Mouse (Mus musculus) midbrain, embryonic 10.5 days (tissue): ENCODE results near the gene Ehd3. TPM values are rescaled to one million over a fixed set of nuclear protein-coding genes. Genes with fewer than 3 reads are reported as not detected.
A peak's percentile ranks its signal among the peaks of the same experiment; 100 is the strongest.

Source experiments
- DNase-seq: peaks from one replicate; pipeline ENCODE4 v3.0.0-alpha.2; 2017; ENCODE audit warnings: low spot score
- H3K27ac ChIP-seq: fragments of 300-500 bp; sonication (generic); replicated peaks from 2 replicates; pipeline ENCODE4 v1.5.1; 2016; ENCODE audit warnings: mild to moderate bottlenecking
- H3K27me3 ChIP-seq: fragments of 300-500 bp; sonication (generic); 2 replicates; pipeline ENCODE4 v1.6.1; 2016; ENCODE audit warnings: low read depth, mild to moderate bottlenecking; ENCODE audit not compliant: poor library complexity, severe bottlenecking
- H3K36me3 ChIP-seq: fragments of 300-500 bp; sonication (generic); 2 replicates; pipeline ENCODE4 v1.6.1; 2016; ENCODE audit warnings: mild to moderate bottlenecking, moderate library complexity
- H3K4me1 ChIP-seq: fragments of 300-500 bp; sonication (generic); 2 replicates; pipeline ENCODE4 v1.6.1; 2016
- H3K4me3 ChIP-seq: fragments of 300-500 bp; sonication (generic); 2 replicates; pipeline ENCODE4 v1.5.1; 2016; ENCODE audit warnings: mild to moderate bottlenecking, moderate library complexity
- H3K9me3 ChIP-seq: fragments of 300-500 bp; sonication (generic); replicated peaks from 2 replicates; pipeline ENCODE4 v1.6.1; 2016; ENCODE audit warnings: mild to moderate bottlenecking
- WGBS: fragments of 180-500 bp; shearing (Covaris S2); methylation state at CpG from one replicate; pipeline ENCODE4 v1.1.7; 2016; 5-methylcytosine and 5-hydroxymethylcytosine counted together
- polyA plus RNA-seq: library from polyadenylated mRNA; unstranded; fragments of >200 nt; fragmentation: Nextera tagmentation; extraction: Ambion mirVana; gene quantifications from 2 replicates; pipeline ENCODE4 v1.2.1, GENCODE M21; 2016

The Ehd3 gene
- polyA plus RNA-seq, 1 experiment from 2014 or later = 9.8 TPM

DNA sequence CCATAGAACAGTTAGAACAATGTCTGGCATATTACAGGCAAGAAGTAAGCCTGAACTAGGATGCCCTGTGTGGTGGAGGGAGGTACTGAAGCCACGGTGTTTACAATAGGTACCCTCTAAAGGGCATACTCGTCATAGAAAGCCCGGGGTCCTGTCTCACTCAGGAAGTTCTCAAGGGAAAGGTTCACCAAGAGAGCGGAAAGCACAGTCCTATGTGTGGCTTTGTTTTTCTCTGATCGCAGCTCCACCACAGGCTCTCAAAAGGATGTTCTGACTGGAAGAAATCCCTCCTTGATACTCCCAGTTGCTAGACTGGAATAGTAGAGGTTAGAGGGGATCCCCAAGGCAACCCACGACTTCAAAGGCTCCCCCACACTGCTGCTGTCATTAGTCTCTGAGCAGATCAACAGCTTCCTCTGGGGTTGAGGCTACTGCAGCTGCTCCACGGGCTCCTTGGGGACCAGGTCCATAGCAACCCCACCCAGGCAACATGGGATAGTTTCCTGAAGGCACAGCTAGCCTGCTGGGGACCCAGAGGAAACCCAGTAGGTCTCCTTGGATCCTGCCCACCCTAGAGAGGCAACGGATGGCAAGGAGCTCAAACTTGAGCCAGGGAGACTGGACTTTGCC is 9.2 kb downstream of the Ehd3 start:
- no peaks in the 10 kb centered on the region for H3K36me3 ChIP-seq
- H3K27me3 ChIP-seq = no peaks in the 10 kb centered on the region
- H3K9me3 ChIP-seq = no peaks in the 10 kb centered on the region
- no peak for DNase-seq
- H3K4me1 ChIP-seq = peaks cover 8% of the 10 kb centered on the region; the same call in 1 of the 2 replicates
- no peak overlapping the region for H3K27ac ChIP-seq
- H3K4me3 ChIP-seq = no peak overlapping the region
- WGBS = 82% methylated on average over 8 of the region's 8 CpGs

DNA sequence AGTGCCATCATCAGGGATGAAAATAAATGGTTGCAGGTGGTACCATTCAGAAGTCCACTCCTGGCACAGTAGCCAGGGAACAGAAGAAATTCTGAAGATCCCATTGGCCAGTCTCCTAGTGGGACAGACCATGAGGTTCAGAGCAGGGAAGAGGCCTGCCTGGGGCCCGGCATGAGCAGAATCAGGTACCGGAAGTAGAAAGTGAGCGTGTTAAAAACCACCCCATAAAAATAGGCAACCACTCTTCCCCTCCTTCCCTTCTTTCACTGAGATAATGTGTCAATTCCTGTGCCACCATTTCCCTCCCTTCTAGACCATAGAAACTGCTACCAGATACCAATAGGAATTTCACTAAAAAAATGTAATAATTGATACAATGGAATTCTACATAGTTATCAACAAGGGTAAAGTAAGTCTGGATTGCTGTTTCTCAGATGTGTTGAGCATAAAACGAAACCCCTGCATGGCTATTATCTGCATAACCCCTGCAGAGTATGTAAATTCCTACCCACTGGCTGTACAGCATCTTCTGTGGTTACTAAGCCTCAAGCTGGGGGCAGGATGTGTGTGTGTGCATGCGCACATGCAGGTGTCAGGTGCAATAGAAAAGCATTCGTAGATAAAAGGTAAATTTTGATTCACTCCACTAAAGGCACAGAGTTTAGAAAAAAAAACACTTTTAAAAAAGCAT is 10.7 kb downstream of the Ehd3 start:
- WGBS = 88% methylated on average over 6 of the region's 6 CpGs
- peaks cover 8% of the 10 kb centered on the region; the same call in 1 of the 2 replicates for H3K4me1 ChIP-seq
- H3K9me3 ChIP-seq = no peaks in the 10 kb centered on the region
- H3K36me3 ChIP-seq = no peaks in the 10 kb centered on the region
- no peak for DNase-seq
- H3K27ac ChIP-seq = no peak overlapping the region
- no peaks in the 10 kb centered on the region for H3K27me3 ChIP-seq
- no peak overlapping the region for H3K4me3 ChIP-seq

DNA sequence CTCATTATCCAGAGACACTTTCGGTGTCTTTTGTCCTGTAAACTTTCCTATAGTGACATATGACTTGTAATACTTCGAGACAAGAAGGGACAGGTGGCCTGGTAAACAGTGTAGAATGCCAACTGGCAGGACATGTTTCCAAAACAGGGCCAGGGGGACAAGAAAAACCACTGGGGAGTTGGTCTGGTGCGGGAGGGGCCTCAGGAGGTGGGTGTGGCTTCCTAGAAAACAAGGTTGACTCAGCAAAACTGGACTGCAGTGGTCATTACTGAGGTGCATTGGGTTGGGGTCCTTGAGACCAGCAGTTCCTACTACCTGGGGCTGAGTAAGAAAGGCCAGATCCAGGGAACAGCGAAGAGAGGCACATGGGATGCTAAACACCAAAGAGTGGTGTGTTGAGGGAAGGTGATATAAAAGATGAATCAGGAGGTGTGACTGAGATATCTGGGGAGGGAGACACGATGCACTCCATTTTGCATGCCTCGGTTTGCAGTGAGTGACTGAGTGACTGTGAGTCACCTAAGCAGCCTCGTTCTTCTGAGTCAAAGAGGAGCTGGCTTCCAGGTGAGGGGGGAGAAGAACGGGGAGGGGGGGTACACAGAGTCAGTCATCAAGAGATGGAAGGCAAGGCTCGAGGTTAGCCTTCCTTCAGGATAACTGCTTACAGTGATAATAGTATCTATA is 13.9 kb downstream of the Ehd3 start:
- Histone ChIP-seq H3K27me3 (no peaks in the 10 kb centered on the region), H3K4me1 (0 out of 2 replicates have a peak, but pooled peaks cover 3% of the 10 kb centered on the region), H3K27ac (no peak overlapping the region), H3K9me3 (no peaks in the 10 kb centered on the region), H3K36me3 (no peaks in the 10 kb centered on the region), H3K4me3 (no peak overlapping the region)
- DNase-seq = no peak
- WGBS = 86% methylated on average over 9 of the region's 9 CpGs

DNA sequence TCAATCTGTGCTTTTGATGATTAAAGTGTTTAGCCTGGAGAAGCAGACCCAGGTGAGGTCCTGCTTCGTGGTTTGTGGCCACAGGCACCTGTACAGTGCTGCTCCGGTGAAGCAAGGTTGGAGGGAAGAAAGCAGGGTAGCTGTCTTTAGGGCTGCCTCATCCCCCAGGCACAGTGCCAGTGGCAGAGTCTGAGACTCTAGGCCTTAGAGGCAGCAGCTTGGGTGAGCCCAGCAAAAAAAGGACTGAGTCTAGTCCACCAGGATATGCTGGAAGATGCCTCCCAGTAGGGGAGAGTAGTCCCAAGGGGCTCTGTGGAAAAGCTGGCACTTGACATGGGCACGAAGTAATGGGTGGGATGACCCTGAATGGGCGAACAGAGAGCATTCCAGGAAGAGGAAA is 15.0 kb downstream of the Ehd3 start:
- Histone ChIP-seq H3K4me1 (peaks cover 7% of the 10 kb centered on the region; the same call in 1 of the 2 replicates), H3K27me3 (no peaks in the 10 kb centered on the region), H3K4me3 (no peak overlapping the region), H3K36me3 (no peaks in the 10 kb centered on the region), H3K27ac (no peak overlapping the region), H3K9me3 (no peaks in the 10 kb centered on the region)
- 83% methylated on average over 4 of the region's 4 CpGs for whole genome bisulfite sequencing
- no peak for DNase-seq

DNA sequence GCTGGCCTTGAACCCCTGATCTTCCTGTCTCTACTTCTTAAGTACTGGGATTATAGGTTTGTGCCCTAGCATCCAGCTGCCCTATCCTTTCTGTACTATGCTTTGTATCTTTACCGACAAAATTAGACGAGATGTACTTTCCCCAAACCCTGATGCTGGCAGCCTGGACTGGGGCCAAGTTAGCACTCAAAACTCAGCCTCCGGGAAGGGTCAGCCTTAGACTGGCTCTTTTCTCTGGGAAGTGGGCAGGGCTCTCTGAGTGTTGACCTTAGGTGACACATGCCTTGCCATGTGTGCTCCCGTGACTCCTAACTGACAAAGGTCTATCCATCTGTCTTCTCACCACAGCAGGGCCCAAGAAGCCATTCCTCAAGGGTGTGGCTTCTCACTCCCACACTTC is 16.8 kb downstream of the Ehd3 start:
- H3K27me3 ChIP-seq = no peaks in the 10 kb centered on the region
- H3K36me3 ChIP-seq = no peaks in the 10 kb centered on the region
- H3K4me1 ChIP-seq = peaks cover 7% of the 10 kb centered on the region; the same call in 1 of the 2 replicates
- no peak overlapping the region for H3K27ac ChIP-seq
- DNase-seq = no peak
- no peaks in the 10 kb centered on the region for H3K9me3 ChIP-seq
- H3K4me3 ChIP-seq = no peak overlapping the region
- 89% methylated on average over 4 of the region's 4 CpGs for WGBS

DNA sequence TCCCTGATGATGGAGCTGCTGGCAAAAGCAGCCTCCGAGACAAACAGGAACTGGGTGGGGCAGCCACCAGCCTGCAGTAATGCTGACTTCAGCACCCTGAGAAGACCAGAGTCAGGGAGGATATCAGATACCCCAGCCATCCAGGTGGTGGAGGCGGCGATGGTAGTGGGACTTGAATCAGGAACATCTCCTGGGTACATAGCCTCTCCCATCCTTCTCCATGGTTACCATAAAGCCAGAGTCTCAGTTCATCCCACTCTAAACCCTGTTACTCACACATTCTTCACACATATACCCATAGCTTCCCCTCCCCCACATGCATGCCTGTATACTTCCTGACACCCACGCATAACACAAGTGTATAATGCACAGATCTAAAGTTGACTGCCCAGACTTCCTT is 18.3 kb downstream of the Ehd3 start:
- Histone ChIP-seq H3K4me1 (peaks cover 7% of the 10 kb centered on the region; the same call in 1 of the 2 replicates), H3K27ac (no peak overlapping the region), H3K9me3 (no peaks in the 10 kb centered on the region), H3K27me3 (no peaks in the 10 kb centered on the region), H3K4me3 (no peak overlapping the region), H3K36me3 (peaks cover 7% of the 10 kb centered on the region)
- 91% methylated on average over 4 of the region's 4 CpGs for WGBS
- no peak for DNase-seq

DNA sequence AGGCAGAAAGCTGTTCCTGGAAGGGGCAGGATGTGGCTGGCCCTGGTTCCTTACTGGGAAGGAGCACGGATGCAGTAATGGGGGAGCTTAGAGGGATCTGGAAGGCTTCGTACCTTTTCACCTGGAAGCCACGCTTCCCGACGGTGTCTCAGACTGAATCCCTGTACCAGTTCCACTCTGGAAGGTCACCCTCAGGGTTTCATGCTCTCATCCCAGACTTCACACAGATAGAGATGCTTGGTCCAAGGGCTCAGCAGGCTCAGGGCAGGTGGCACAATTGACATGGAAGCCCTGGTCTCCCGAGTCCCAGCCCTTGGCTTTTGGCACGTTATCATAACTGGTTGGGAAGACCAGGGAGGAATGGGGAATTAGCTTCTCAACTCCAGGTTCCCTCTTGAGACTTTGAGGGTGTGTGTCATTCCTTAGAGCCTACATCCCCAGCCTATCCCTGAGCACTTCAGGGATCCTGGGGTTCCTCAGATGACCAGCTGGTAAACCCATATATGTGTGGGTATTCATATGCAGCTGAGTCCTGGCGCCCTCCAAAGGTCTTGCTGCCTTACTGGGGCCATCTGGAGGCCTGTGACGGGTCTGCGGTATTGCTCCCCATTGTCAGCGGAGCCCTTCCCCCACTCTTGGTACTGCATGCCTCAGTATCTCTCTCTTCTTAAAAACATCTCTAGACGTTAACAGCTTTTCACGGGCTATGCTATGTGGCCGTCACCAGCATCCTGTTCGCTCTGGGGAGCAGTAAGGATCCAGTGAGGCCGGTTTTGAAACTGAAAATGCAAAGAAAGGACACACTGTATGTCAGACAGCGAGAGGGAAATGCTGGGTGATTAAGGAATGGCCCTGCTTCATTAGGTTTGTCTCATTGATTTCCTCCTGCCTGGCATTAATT is 19.4 kb downstream of the Ehd3 start:
- 74% methylated on average over 17 of the region's 17 CpGs for WGBS
- no peak for DNase-seq

DNA sequence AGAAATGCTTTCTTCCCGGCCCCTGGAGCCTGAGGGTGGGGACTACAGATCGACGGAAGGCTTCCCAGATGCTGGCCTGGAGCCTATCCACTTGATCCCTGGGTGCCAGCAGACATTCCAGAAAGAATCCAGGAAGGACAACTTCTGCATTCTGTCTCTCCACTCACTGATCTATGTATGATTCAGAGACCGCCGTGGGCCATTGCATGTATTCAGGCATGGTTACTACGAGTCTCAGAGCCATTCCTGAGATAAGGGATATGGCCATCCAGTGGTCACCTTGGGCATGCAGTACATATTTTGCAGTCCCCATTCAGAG is 20.0 kb downstream of the Ehd3 start:
- WGBS = 82% methylated on average over 6 of the region's 6 CpGs
- no peak for DNase-seq

More for the DNA sequence above, 19.4 kb downstream of the Ehd3 start:
- no peaks in the 10 kb centered on the region for H3K9me3 ChIP-seq
- peaks cover 7% of the 10 kb centered on the region; the same call in 1 of the 2 replicates for H3K4me1 ChIP-seq
- no peak overlapping the region for H3K4me3 ChIP-seq
- no peaks in the 10 kb centered on the region for H3K27me3 ChIP-seq
- H3K36me3 ChIP-seq = peaks cover 19% of the 10 kb centered on the region
- peak overlapping the region; percentile 13; the same call in 1 of the 2 replicates for H3K27ac ChIP-seq

DNA sequence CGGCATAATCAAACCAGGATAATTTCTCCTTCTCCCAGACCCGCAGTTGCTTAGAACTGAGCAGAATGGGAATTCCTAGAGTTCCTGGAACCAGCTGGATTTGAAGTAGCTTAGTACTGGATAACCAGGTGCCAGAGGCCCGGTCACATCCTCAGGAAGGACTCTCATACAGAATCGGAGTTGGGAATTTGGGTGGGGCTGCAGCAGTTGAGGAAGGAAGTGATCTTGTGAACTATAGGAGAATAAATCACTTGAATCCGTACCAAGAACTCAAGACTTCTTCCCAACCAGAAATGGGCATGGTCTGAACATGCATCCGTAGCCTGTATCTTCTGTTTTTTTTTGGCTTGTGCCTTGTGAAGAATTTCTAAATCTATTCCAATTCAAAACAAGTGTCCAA is 22.2 kb downstream of the Ehd3 start:
- 89% methylated on average over 6 of the region's 6 CpGs for WGBS
- Histone ChIP-seq H3K27ac (no peak overlapping the region), H3K9me3 (no peaks in the 10 kb centered on the region), H3K4me3 (no peak overlapping the region), H3K4me1 (peaks cover 7% of the 10 kb centered on the region; the same call in 1 of the 2 replicates), H3K36me3 (peaks cover 37% of the 10 kb centered on the region), H3K27me3 (no peaks in the 10 kb centered on the region)
- no peak for DNase-seq

More for the DNA sequence above, 20.0 kb downstream of the Ehd3 start:
- H3K9me3 ChIP-seq = no peaks in the 10 kb centered on the region
- H3K36me3 ChIP-seq = peaks cover 24% of the 10 kb centered on the region
- H3K4me3 ChIP-seq = no peak overlapping the region
- no peaks in the 10 kb centered on the region for H3K27me3 ChIP-seq
- peaks cover 7% of the 10 kb centered on the region; the same call in 1 of the 2 replicates for H3K4me1 ChIP-seq
- H3K27ac ChIP-seq = 0 out of 2 replicates have a peak overlapping the region, but pooled peaks have one; percentile 13

DNA sequence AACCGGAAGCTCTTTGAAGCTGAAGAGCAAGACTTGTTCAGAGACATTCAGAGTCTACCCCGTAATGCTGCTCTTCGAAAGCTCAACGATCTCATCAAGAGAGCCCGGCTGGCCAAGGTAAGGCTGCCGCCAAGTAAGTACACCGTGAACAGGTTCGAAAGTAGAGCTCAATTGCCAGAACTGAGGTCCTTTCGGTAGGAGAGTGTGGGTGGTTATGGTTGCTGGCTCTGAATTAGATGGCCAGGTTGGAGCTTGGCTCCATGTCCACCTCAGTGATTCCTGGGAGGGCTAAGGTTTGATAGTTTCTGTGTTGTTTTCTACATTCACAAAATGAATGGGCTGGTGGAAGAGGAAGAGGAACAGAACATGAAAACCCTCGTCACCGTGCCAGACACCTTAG is 23.5 kb downstream of the Ehd3 start:
- no peak overlapping the region for H3K4me3 ChIP-seq
- H3K36me3 ChIP-seq = peaks cover 42% of the 10 kb centered on the region
- H3K9me3 ChIP-seq = no peaks in the 10 kb centered on the region
- DNase-seq = no peak
- 96% methylated on average over 11 of the region's 11 CpGs for WGBS
- no peaks in the 10 kb centered on the region for H3K27me3 ChIP-seq
- no peak overlapping the region for H3K27ac ChIP-seq
- H3K4me1 ChIP-seq = peaks cover 7% of the 10 kb centered on the region; the same call in 1 of the 2 replicates

DNA sequence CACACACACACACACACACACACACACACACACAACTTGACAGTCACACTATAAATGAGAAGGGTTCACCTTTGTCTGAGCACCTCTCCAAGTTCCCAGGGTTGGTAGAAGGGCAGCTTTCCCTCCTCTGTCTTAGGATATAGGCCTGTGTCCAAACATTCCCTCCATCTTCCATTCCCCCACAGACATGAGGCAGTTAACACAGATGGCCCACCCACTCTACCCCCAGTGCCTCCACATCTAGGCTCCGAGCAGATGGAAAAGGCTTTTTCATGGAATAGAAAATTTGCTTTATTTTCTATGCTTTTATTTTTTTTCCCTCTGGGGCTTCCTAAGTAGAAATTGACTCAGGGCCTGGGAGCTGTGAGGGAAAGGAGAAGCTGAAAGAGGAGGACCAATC is 26.6 kb downstream of the Ehd3 start:
- Histone ChIP-seq H3K27ac (no peak overlapping the region), H3K9me3 (no peaks in the 10 kb centered on the region), H3K4me1 (no peaks in the 10 kb centered on the region), H3K4me3 (no peak overlapping the region), H3K27me3 (no peaks in the 10 kb centered on the region), H3K36me3 (peaks cover 42% of the 10 kb centered on the region)
- 90% methylated on average over 1 of the region's 1 CpGs for WGBS
- no peak for DNase-seq

DNA sequence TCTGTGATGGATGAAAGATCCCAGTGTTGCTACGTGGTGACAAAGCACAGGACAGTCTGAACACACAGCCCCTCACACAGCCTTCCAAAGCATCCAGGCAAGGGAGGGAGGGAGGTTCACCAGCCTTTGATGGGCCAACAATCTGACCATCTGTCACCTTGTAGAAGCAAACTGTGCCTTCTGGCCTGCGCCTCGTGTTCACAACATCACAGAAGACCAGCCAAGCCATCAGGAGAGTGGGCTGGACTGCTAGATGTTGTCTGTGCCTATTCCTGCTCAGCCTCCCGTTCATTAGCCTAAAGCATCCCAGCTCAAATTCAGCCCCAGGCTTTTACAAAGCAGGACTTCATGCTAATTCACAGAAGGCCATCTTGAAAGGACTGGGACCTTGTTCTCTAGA is 27.5 kb downstream of the Ehd3 start:
- Histone ChIP-seq H3K27ac (no peak overlapping the region), H3K27me3 (no peaks in the 10 kb centered on the region), H3K4me1 (no peaks in the 10 kb centered on the region), H3K9me3 (no peaks in the 10 kb centered on the region), H3K4me3 (no peak overlapping the region), H3K36me3 (peaks cover 42% of the 10 kb centered on the region)
- WGBS = 82% methylated on average over 4 of the region's 4 CpGs
- no peak for DNase-seq
